Comparison of ENCODE assay signal across 8 mouse cellular contexts in genomic region chr10:80164998-80165344, GRCm38 (mm10). TPM values are rescaled to one million over a fixed set of nuclear protein-coding genes. Genes with fewer than 3 reads are reported as not detected.
A peak's percentile ranks its signal among the peaks of the same experiment; 100 is the strongest.
DNase-seq lines count a peak whose midpoint lies in the region; ATAC-seq lines count a peak whose summit lies in the region.

No protein-coding gene starts in this region.

- peak overlapping the region; percentile 72 for H3K9ac ChIP-seq in heart, embryonic 14.5 days (ENCODE audit: low read length)
- peak overlapping the region; percentile 75 for H3K9ac ChIP-seq in liver, embryonic 13.5 days
- H3K9ac ChIP-seq in stomach, embryonic 14.5 days (replicated peaks; ENCODE audit: low read depth, low read length), result peak overlapping the region; percentile 34; the same call in 1 of the 2 replicates

- peaks cover 46 to 79% of the 10 kb centered on the region in 2 experiments for H3K4me1 ChIP-seq in heart, embryonic 14.5 days (ENCODE audit: control insufficient read depth in 2 of 2, insufficient read depth in 2 of 2, low read length in 2 of 2)
- H3K4me1 ChIP-seq in liver, embryonic 13.5 days (replicated peaks), result peaks cover 87% of the 10 kb centered on the region
- H3K4me1 ChIP-seq in stomach, embryonic 14.5 days (ENCODE audit: control insufficient read depth, insufficient read depth, low read length), result peaks cover 68% of the 10 kb centered on the region

- 0% methylated on average over 17 of the region's 17 CpGs for WGBS in heart, embryonic 14.5 days
- under 1% methylated on average over 17 of the region's 17 CpGs for WGBS in liver, embryonic 13.5 days (ENCODE audit: insufficient replicate concordance)
- 0% methylated on average over 17 of the region's 17 CpGs for WGBS in stomach, embryonic 14.5 days

- H3K9me3 ChIP-seq in heart, embryonic 14.5 days (ENCODE audit: control insufficient read depth, low read length), result no peaks in the 10 kb centered on the region
- H3K9me3 ChIP-seq in liver, embryonic 13.5 days (replicated peaks), result no peaks in the 10 kb centered on the region
- no peaks in the 10 kb centered on the region for H3K9me3 ChIP-seq in stomach, embryonic 14.5 days (ENCODE audit: control insufficient read depth, low read depth, low read length)

- peak; percentile 29 for ATAC-seq in heart, embryonic 14.5 days (ENCODE audit: insufficient number of reproducible peaks, insufficient read depth, low FRiP score, low read depth)
- peak; percentile 47 for ATAC-seq in liver, embryonic 13.5 days (ENCODE audit: low read depth)
- peak; percentile 34; the same call in 1 of the 2 replicates for ATAC-seq in stomach, embryonic 14.5 days (ENCODE audit: insufficient number of reproducible peaks, insufficient read depth, low FRiP score, low read depth)

- no peaks in the 10 kb centered on the region for H3K27me3 ChIP-seq in heart, embryonic 14.5 days (ENCODE audit: control insufficient read depth, insufficient read depth, low read length)
- no peaks in the 10 kb centered on the region for H3K27me3 ChIP-seq in liver, embryonic 13.5 days
- H3K27me3 ChIP-seq in stomach, embryonic 14.5 days (ENCODE audit: control insufficient read depth, insufficient read depth, low read length), result no peaks in the 10 kb centered on the region

- peak; percentile 90 for DNase-seq in CD4-positive helper T cell, adult 2 months (ENCODE audit: low read depth, low spot score)
- DNase-seq in c-Kit-negative CD71-positive TER-119-positive erythroid progenitor cells, embryonic 14.5 days (ENCODE audit: low read depth, low spot score), result peak; percentile 94
- DNase-seq in fibroblast of lung, adult 2 months (ENCODE audit: low read depth), result peak; percentile 89
- peak; percentile 98 for DNase-seq in kidney, postnatal 14 days
- peak; percentile 94 for DNase-seq in liver, embryonic 13.5 days
- peak; percentile 96 for DNase-seq in natural killer cell, adult 2 months (ENCODE audit: low spot score in 2 of 2)

- H3K27ac ChIP-seq in heart, embryonic 14.5 days (replicated peaks in 1 of 2; ENCODE audit: control insufficient read depth in 1 of 2, insufficient read depth in 1 of 2, low read depth in 2 of 2, low read length in 2 of 2), result peak overlapping the region; percentile 80 to 100
- H3K27ac ChIP-seq in liver, embryonic 13.5 days, result peak overlapping the region; percentile 60
- H3K27ac ChIP-seq in stomach, embryonic 14.5 days (ENCODE audit: low read length), result peak overlapping the region; percentile 56; the same call in 1 of the 2 replicates

- peaks cover 8% of the 10 kb centered on the region for H3K36me3 ChIP-seq in heart, embryonic 14.5 days (ENCODE audit: control insufficient read depth, insufficient read depth, low read length)
- peaks cover 5% of the 10 kb centered on the region for H3K36me3 ChIP-seq in liver, embryonic 13.5 days
- H3K36me3 ChIP-seq in stomach, embryonic 14.5 days (ENCODE audit: control insufficient read depth, insufficient read depth, low read length), result peaks cover 3% of the 10 kb centered on the region; the same call in 1 of the 2 replicates

- H3K4me2 ChIP-seq in heart, embryonic 14.5 days (ENCODE audit: low read length), result peak overlapping the region; percentile 98
- peak overlapping the region; percentile 96 for H3K4me2 ChIP-seq in liver, embryonic 13.5 days
- H3K4me2 ChIP-seq in stomach, embryonic 14.5 days (replicated peaks; ENCODE audit: low read depth, low read length), result peak overlapping the region; percentile 92

- H3K4me3 ChIP-seq in heart, embryonic 14.5 days (ENCODE audit: control insufficient read depth in 1 of 2, insufficient read depth in 1 of 2, low read depth in 1 of 2, low read length in 2 of 2), result peak overlapping the region; percentile 45 to 48
- H3K4me3 ChIP-seq in liver, embryonic 13.5 days (replicated peaks), result peak overlapping the region; percentile 62
- peak overlapping the region; percentile 30 for H3K4me3 ChIP-seq in stomach, embryonic 14.5 days (ENCODE audit: low read depth, low read length)

RNA-seq across cellular contexts. Expression of gene Cirbp, which starts 0.8 kb away (rescaled TPM):
- polyA plus RNA-seq in heart, embryonic 14.5 days (2014; fragmentation: Nextera tagmentation; extraction: Ambion mirVana), result 79.4 and 80.7 TPM in 2 replicates
- 19.5 and 21.9 TPM in 2 replicates for polyA plus RNA-seq in liver, embryonic 13.5 days (2015; fragmentation: Nextera tagmentation; extraction: Ambion mirVana)
- 92.7 and 105 TPM in 2 replicates for polyA plus RNA-seq in stomach, embryonic 14.5 days (2014; fragmentation: Nextera tagmentation; extraction: Ambion mirVana)

RNA-seq across cellular contexts. Expression of gene 1600002K03Rik, which starts 7.8 kb away (rescaled TPM):
- 7.7 and 11.1 TPM in 2 replicates for polyA plus RNA-seq in heart, embryonic 14.5 days (2014; fragmentation: Nextera tagmentation; extraction: Ambion mirVana)
- polyA plus RNA-seq in liver, embryonic 13.5 days (2015; fragmentation: Nextera tagmentation; extraction: Ambion mirVana), result 14.8 and 15.1 TPM in 2 replicates
- polyA plus RNA-seq in stomach, embryonic 14.5 days (2014; fragmentation: Nextera tagmentation; extraction: Ambion mirVana), result 12.5 and 13.9 TPM in 2 replicates

RNA-seq across cellular contexts. Expression of gene Efna2, which starts 14.3 kb away (rescaled TPM):
- polyA plus RNA-seq in heart, embryonic 14.5 days (2014; fragmentation: Nextera tagmentation; extraction: Ambion mirVana), result 8.4 and 10.1 TPM in 2 replicates
- polyA plus RNA-seq in liver, embryonic 13.5 days (2015; fragmentation: Nextera tagmentation; extraction: Ambion mirVana), result 0.98 and 1.1 TPM in 2 replicates
- polyA plus RNA-seq in stomach, embryonic 14.5 days (2014; fragmentation: Nextera tagmentation; extraction: Ambion mirVana), result 12.2 and 12.5 TPM in 2 replicates

RNA-seq across cellular contexts. Expression of gene Midn, which starts 16.9 kb away (rescaled TPM):
- polyA plus RNA-seq in heart, embryonic 14.5 days (2014; fragmentation: Nextera tagmentation; extraction: Ambion mirVana), result 21.2 and 25.8 TPM in 2 replicates
- polyA plus RNA-seq in liver, embryonic 13.5 days (2015; fragmentation: Nextera tagmentation; extraction: Ambion mirVana), result 3.0 and 3.3 TPM in 2 replicates
- polyA plus RNA-seq in stomach, embryonic 14.5 days (2014; fragmentation: Nextera tagmentation; extraction: Ambion mirVana), result 29.3 and 32.1 TPM in 2 replicates

RNA-seq across cellular contexts. Expression of gene Cbarp, which starts 24.3 kb away (rescaled TPM):
- polyA plus RNA-seq in heart, embryonic 14.5 days (2014; fragmentation: Nextera tagmentation; extraction: Ambion mirVana), result 1.6 and 2.6 TPM in 2 replicates
- 0.54 and 0.69 TPM in 2 replicates for polyA plus RNA-seq in liver, embryonic 13.5 days (2015; fragmentation: Nextera tagmentation; extraction: Ambion mirVana)
- polyA plus RNA-seq in stomach, embryonic 14.5 days (2014; fragmentation: Nextera tagmentation; extraction: Ambion mirVana), result 7.5 and 10.1 TPM in 2 replicates

Comparison
In these comparisons a context has a peak if more than half of its experiments do, and no peak if none do; other contexts are left out.
1. Peak in every context shown above with its lines: DNase-seq, ATAC-seq, H3K4me3 ChIP-seq and H3K27ac ChIP-seq.